Mouse (Mus musculus): ENCODE results near the gene Spaca6. TPM values are rescaled to one million over a fixed set of nuclear protein-coding genes. Genes with fewer than 3 reads are reported as not detected.

Gene Spaca6
- total RNA-seq, 1 experiment from 2014 or later, result not detected

DNA sequence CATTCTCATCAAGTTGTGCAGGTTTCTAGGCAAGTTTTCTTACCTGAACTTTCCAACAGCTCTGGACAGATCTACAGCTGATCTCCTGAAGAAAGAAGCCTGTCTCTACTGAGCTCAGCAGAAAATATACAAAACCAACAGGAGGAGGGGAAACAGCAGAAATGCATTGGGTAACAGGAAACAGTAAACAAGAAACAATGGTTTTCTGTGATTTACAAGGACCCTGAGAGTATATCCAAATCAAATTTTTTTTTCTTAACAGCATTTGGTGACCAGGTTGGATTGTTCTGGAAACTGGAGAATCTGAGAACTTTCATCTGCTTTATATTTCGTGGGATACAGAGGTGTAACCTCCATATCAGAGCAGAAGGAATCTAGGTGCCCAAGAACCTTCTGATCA lies 56.9 kb downstream of the Spaca6 start, which contains the start of gene Fpr1:
TSS of gene Fpr1 (minus strand) at position 101 of the 400 bp plus-strand sequence.
- ATAC-seq (replicated peaks; ENCODE audit: insufficient number of reproducible peaks, low FRiP score, low TSS enrichment, poor library complexity, severe bottlenecking), result no peak

DNA sequence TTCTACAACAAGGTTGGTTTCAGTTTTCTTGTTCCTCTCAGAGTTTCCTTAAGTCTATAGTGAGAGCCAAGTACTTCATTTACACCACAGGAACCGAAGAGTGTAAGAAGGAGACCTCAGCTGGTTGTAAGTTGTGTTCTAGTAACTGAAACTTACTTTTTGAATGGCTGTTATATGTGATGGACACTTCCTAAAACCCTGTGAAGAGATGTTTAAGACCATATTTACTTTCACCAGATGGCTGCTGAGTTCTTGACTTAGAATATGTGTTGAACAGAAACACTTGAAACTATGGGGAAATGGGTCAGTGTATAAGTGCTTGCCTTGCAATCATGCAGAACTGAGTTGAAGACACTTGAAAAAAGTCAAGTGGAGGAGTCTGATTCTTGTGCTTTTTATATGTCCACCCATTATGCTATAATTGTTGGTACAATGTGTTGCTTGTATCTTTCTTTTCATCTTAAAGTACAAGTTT lies 60.9 kb downstream of the Spaca6 start, which contains the start of the genes Fpr2 and Fpr3:
TSS of gene Fpr2 (plus strand) at position 51 of the 475 bp plus-strand sequence.
TSS of gene Fpr3 (plus strand) at position 79 of the 475 bp plus-strand sequence.
- ATAC-seq (replicated peaks; ENCODE audit: insufficient number of reproducible peaks, low FRiP score, low TSS enrichment, poor library complexity, severe bottlenecking), result no peak

DNA sequence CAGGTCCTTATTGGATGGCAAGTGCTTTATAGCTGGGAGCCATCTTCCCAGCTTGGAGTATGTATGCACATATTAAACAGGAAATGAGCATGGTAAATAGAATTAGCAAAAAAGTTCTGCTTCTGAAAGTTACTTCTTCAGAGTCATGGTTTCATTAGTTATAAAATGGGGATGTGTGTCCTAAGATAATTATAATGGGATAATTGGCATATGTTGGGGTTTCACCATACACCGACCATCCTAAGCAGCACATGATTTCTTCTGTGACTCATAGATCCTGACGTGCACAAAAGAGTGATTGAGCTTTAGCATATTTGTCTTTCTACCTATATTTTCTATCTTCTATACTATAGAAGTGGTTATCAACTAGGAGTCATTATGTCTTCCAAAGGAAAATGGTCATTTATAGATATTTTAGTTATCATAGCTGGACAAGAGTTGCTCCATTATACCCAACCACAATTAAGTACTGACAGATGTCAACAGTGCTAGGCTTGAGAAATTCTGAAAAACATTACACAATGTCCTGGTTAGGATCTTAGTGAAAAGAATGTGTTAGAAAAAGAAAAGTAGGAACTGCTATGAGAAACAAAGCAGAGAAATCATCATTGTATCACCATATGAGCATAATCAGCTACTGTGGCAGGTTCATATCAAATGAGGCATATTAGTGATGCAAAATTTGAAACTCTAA lies 62.9 kb downstream of the Spaca6 start:
- peak; percentile 52 for ATAC-seq (replicated peaks; ENCODE audit: insufficient number of reproducible peaks, low FRiP score, low TSS enrichment, poor library complexity, severe bottlenecking)

Other genes starting within 250 kb of the Spaca6 start
- gene Lnpep, start 202.1 kb upstream of the Spaca6 start, total RNA-seq (2017), result 106 to 173 TPM (median 120 TPM) in 3 replicates
- 0.32 TPM in 1 of 3 replicates, not detected in the others for gene Vmn2r90, start 123.4 kb upstream of the Spaca6 start, total RNA-seq (2017)
- not detected in 3 replicates for gene Has1, start 28.0 kb downstream of the Spaca6 start, total RNA-seq (2017)
- 9.8 to 11.3 TPM (median 10.1 TPM) in 3 replicates for gene Fpr1, start 56.8 kb downstream of the Spaca6 start, total RNA-seq (2017)
- 29.1 to 53.2 TPM (median 41.4 TPM) in 3 replicates for gene Fpr2, start 60.7 kb downstream of the Spaca6 start, total RNA-seq (2017)
- gene Fpr3, start 60.7 kb downstream of the Spaca6 start, total RNA-seq (2017), result not detected in 3 replicates
- not detected in 3 replicates for gene Fpr-rs4, start 194.6 kb downstream of the Spaca6 start, total RNA-seq (2017)
- not detected in 3 replicates for gene Vmn2r124, start 222.3 kb downstream of the Spaca6 start, total RNA-seq (2017)